Mouse (Mus musculus): ENCODE results near the gene Mvk. TPM values are rescaled to one million over a fixed set of nuclear protein-coding genes. Genes with fewer than 3 reads are reported as not detected.

Gene Mvk
- polyA plus RNA-seq, 1 experiment from 2014 or later = 28.4 TPM

DNA sequence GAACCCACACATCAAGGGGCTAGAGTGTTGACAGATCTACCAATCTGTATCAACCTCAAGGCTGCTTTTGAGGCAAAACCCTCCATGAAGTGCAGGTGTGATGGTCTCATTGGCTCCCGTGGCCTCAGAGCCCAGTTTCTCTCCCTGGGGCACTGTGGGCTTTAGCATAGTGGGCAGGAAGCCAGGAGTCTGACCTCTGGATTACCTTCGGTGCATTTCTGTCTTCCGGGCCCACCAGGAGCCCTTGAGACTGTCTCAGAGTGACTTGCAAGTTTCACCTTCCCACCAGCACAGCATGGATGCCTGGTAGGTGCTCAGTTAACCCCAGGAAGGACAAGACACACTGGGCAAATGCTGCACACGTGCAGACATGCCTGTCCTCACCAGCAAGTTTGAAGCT is 63.9 kb downstream of the Mvk start:
- POLR2A ChIA-PET = no interaction called here
- H3K27me3 ChIP-seq = peaks cover 43% of the 10 kb centered on the region
- no peak for TF ChIP-seq CTCF (IDR thresholded peaks at IDR 0.05)
- CTCF ChIA-PET = no interaction called here
- DNase-seq (ENCODE audit: low read depth, low spot score) (no peak), ATAC-seq (no peak)
- in situ Hi-C loops (cut with MboI; ENCODE audit: low pct_unique_long_range_greater_than_20kb) = no loop called here

GRCm38 (mm10) chr5:114509461-114509860 is 65.4 kb downstream of the Mvk start:
- POLR2A ChIA-PET = no interaction called here
- no peak for TF ChIP-seq CTCF (IDR thresholded peaks at IDR 0.05)
- peaks cover 58% of the 10 kb centered on the region for H3K27me3 ChIP-seq
- CTCF ChIA-PET = no interaction called here
- in situ Hi-C loops (cut with MboI; ENCODE audit: low pct_unique_long_range_greater_than_20kb) = no loop called here
- ATAC-seq (no peak), DNase-seq (ENCODE audit: low read depth, low spot score) (no peak)

Other genes starting within 250 kb of the Mvk start
- not detected for gene Foxn4, start 170.5 kb upstream of the Mvk start, polyA plus RNA-seq (2021)
- 0.40 TPM for gene Myo1h, start 155.1 kb upstream of the Mvk start, polyA plus RNA-seq (2021)
- gene Kctd10, start 63.8 kb upstream of the Mvk start, polyA plus RNA-seq (2021) = 98.6 TPM
- gene Ube3b, start 63.7 kb upstream of the Mvk start, polyA plus RNA-seq (2021) = 98.6 TPM
- 37.0 TPM for gene Mmab, start 209 bp upstream of the Mvk start, polyA plus RNA-seq (2021)
- 2.1 TPM for gene Fam222a, start 123.7 kb downstream of the Mvk start, polyA plus RNA-seq (2021)
- 88.3 TPM for gene Trpv4, start 214.2 kb downstream of the Mvk start, polyA plus RNA-seq (2021)
- 61.4 TPM for gene Gltp, start 246.7 kb downstream of the Mvk start, polyA plus RNA-seq (2021)

Data from Patski (cell line).